Mouse (Mus musculus) kidney, adult 8-10 months (tissue): ENCODE data around the gene Klri1.
"Not testable (repeated sequence)": the region's sequence is repeated elsewhere in the genome, so short reads cannot be mapped to it uniquely, and the experiment has no call there.

Experiments
- DNase-seq, 2 experiments: peaks; one replicate each; pipeline ENCODE4 v3.0.0; 2022

Gene Klri1

GRCm38 (mm10) chr6:129717032-129717431 is at the start of gene Klri1:
Klri1 (minus strand) TSS chr6:129717132.
- no peak for DNase-seq

GRCm38 (mm10) chr6:129747654-129748032 is 30.7 kb upstream of the Klri1 start:
- DNase-seq, result no peak

- no peak for DNase-seq
These were observed 30.2 kb upstream of the Klri1 start for GRCm38 (mm10) chr6:129747016-129747653.

GRCm38 (mm10) chr6:129746151-129746550 is 29.2 kb upstream of the Klri1 start:
- DNase-seq, result no peak

- DNase-seq, result no peak
These were observed 23.3 kb upstream of the Klri1 start, which contains the start of gene Klri2 for GRCm38 (mm10) chr6:129740069-129740721. Klri2 (minus strand) TSS chr6:129740484.

GRCm38 (mm10) chr6:129736414-129736813 is 19.5 kb upstream of the Klri1 start:
- no peak for DNase-seq

- DNase-seq, result no peak
These were observed 10.3 kb upstream of the Klri1 start for GRCm38 (mm10) chr6:129727237-129727636.

- DNase-seq, result no peak
These were observed 4.5 kb upstream of the Klri1 start for GRCm38 (mm10) chr6:129721390-129721789.

- no peak for DNase-seq
These were observed 3.6 kb upstream of the Klri1 start for GRCm38 (mm10) chr6:129720487-129720886.

GRCm38 (mm10) chr6:129713566-129713965 is 3.4 kb downstream of the Klri1 start:
- DNase-seq, result no peak

GRCm38 (mm10) chr6:129691436-129691835 is 25.5 kb downstream of the Klri1 start:
- DNase-seq, result not testable (repeated sequence)

GRCm38 (mm10) chr6:129680379-129680778 is 36.6 kb downstream of the Klri1 start:
- DNase-seq, result no peak

- no peak for DNase-seq
These were observed 38.1 kb downstream of the Klri1 start, which contains the start of gene Klrc1 for GRCm38 (mm10) chr6:129678873-129679272. Klrc1 (minus strand) TSS chr6:129678973.

GRCm38 (mm10) chr6:129661301-129661700 is 55.6 kb downstream of the Klri1 start:
- not testable (repeated sequence) for DNase-seq

- DNase-seq, result not testable (repeated sequence)
These were observed 56.3 kb downstream of the Klri1 start, which contains the start of gene Klrc2 for GRCm38 (mm10) chr6:129660589-129660988. Klrc2 (minus strand) TSS chr6:129660689.
